Mouse (Mus musculus) myocyte (in vitro differentiated cells): Measurements from ENCODE around the gene Emx2. TPM values are rescaled to one million over a fixed set of nuclear protein-coding genes. Genes with fewer than 3 reads are reported as not detected.

Experiments used
- H3K27me3 ChIP-seq: one replicate; pipeline ENCODE4 v1.6.1; 2011; ENCODE audit not compliant: control insufficient read depth, insufficient read depth, insufficient read length
- H3K36me3 ChIP-seq: one replicate; pipeline ENCODE4 v1.6.1; 2011; ENCODE audit not compliant: control insufficient read depth, insufficient read depth
- H3K4me2 ChIP-seq: one replicate; pipeline ENCODE4 v1.6.1; 2011; ENCODE audit warnings: low read depth, control low read depth
- H3K4me3 ChIP-seq: one replicate; pipeline ENCODE4 v1.5.1; 2011; ENCODE audit warnings: mild to moderate bottlenecking, control low read depth, moderate library complexity
- H3K79me2 ChIP-seq: one replicate; pipeline ENCODE4 v1.6.1; 2011; ENCODE audit not compliant: control insufficient read depth, insufficient read depth
- H3ac ChIP-seq: one replicate; pipeline ENCODE4 v1.6.1; 2011; ENCODE audit not compliant: control insufficient read depth, insufficient read length
- CEBPB ChIP-seq: IDR thresholded peaks from 2 replicates; pipeline ENCODE4 v1.6.1; 2011; ENCODE audit warnings: mild to moderate bottlenecking, moderate library complexity; ENCODE audit not compliant: poor library complexity, insufficient read depth, severe bottlenecking
- E2F4 ChIP-seq: IDR thresholded peaks from one replicate; pipeline ENCODE4 v1.6.1; 2011; ENCODE audit warnings: mild to moderate bottlenecking, control low read depth, moderate library complexity; ENCODE audit not compliant: insufficient read depth
- MAX ChIP-seq: IDR thresholded peaks from one replicate; pipeline ENCODE4 v1.6.1; 2011; ENCODE audit warnings: low read depth, mild to moderate bottlenecking, control low read depth
- MYOD1 ChIP-seq, 3 experiments: IDR thresholded peaks; one replicate each; pipeline ENCODE4 v1.6.1; 2011; ENCODE audit warnings: control low read depth in 2 of 3, low read depth in 2 of 3, mild to moderate bottlenecking in 2 of 3, moderate library complexity in 1 of 3; ENCODE audit not compliant: insufficient read length in 2 of 3, control insufficient read depth in 1 of 3
- MYOG ChIP-seq, 3 experiments: IDR thresholded peaks; one replicate each; pipeline ENCODE4 v1.6.1; 2011; ENCODE audit warnings: control low read depth in 2 of 3, low read depth in 2 of 3, mild to moderate bottlenecking in 2 of 3; ENCODE audit not compliant: insufficient read length in 2 of 3, control insufficient read depth in 1 of 3, insufficient read depth in 1 of 3
- POLR2A ChIP-seq: IDR thresholded peaks from one replicate; pipeline ENCODE4 v1.6.1; 2011; ENCODE audit warnings: low read depth, mild to moderate bottlenecking, control low read depth, moderate library complexity; ENCODE audit not compliant: insufficient read length
- POLR2AphosphoS2 ChIP-seq: IDR thresholded peaks from one replicate; pipeline ENCODE4 v1.6.1; 2011; ENCODE audit warnings: low read depth, control low read depth; ENCODE audit not compliant: insufficient read length
- REST ChIP-seq: IDR thresholded peaks from one replicate; pipeline ENCODE4 v1.6.1; 2011; ENCODE audit warnings: mild to moderate bottlenecking, control low read depth, moderate library complexity; ENCODE audit not compliant: insufficient read depth, insufficient read length
- SRF ChIP-seq: IDR thresholded peaks from one replicate; pipeline ENCODE4 v1.6.1; 2011; ENCODE audit warnings: low read depth; ENCODE audit not compliant: control insufficient read depth, insufficient read length
- TCF12 ChIP-seq: IDR thresholded peaks from one replicate; pipeline ENCODE4 v1.6.1; 2011; ENCODE audit warnings: mild to moderate bottlenecking, control low read depth; ENCODE audit not compliant: poor library complexity, insufficient read depth, severe bottlenecking
- TCF3 ChIP-seq: IDR thresholded peaks from one replicate; pipeline ENCODE4 v1.6.1; 2011; ENCODE audit warnings: low read depth, control low read depth; ENCODE audit not compliant: insufficient read length
- USF1 ChIP-seq: IDR thresholded peaks from one replicate; pipeline ENCODE4 v1.6.1; 2011; ENCODE audit warnings: low read depth, mild to moderate bottlenecking, control low read depth, moderate library complexity
- polyA plus RNA-seq: library from polyadenylated mRNA; unstranded; fragments of >200 nt; fragmentation: generic; extraction: Trizol; gene quantifications from one replicate; pipeline ENCODE4 v1.2.1, GENCODE M21; 2012; ENCODE audit warnings: missing spikeins

Emx2 gene
- polyA plus RNA-seq, 1 experiment: not detected

DNA sequence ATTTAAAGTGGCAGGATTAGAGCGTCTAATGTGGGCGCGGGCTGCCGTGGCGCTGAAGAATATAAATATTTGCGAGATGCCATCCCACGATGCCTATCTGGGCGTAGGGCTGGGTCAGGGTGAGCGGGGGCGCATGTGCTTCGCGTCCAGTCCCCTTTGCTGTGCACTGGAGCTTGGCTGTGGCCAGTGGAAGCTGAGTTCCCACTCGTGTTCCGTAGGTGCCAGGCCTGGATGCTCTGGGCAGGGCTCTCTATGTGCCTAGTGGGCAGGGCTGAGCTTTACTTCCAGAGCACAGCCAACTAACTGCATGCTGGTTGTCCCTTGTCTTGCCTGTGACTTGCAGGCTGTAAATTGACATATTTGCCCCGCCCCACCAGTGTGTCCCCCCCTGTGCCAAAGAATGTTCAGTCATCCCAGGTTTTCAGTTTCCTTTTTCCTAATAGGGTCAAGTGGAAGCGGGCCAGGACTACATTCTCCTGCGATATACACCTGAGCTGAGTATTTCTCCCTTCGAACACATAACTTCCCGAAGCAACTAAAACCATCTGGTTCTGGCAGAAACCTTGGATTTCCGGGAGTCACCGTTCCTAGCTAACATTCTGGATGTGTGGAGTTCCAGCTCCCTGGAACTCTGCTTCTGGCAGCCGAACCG is 9.4 kb downstream of the Emx2 start:
- H3K4me3 ChIP-seq: no peak overlapping the region
- no peaks in the 10 kb centered on the region for H3K27me3 ChIP-seq
- no peak overlapping the region for H3K4me2 ChIP-seq
- TF ChIP-seq MYOD1 (IDR thresholded peaks at IDR 0.05; ENCODE audit: control insufficient read depth in 1 of 3, insufficient read length in 2 of 3, low read depth in 2 of 3) (no peak), CEBPB (no peak), USF1 (no peak), POLR2A (no peak), TCF3 (no peak), MAX (no peak), SRF (no peak), REST (no peak), MYOG (IDR thresholded peaks at IDR 0.05; ENCODE audit: control insufficient read depth in 1 of 3, insufficient read depth in 1 of 3, insufficient read length in 2 of 3, low read depth in 2 of 3) (no peak), E2F4 (no peak), POLR2AphosphoS2 (no peak), TCF12 (no peak)
- H3K79me2 ChIP-seq: no peaks in the 10 kb centered on the region
- no peaks in the 10 kb centered on the region for H3K36me3 ChIP-seq
- H3ac ChIP-seq: no peak overlapping the region

GRCm38 (mm10) chr19:59468065-59468810 is 10.1 kb downstream of the Emx2 start:
- TF ChIP-seq E2F4 (no peak), TCF3 (no peak), MYOG (IDR thresholded peaks at IDR 0.05; ENCODE audit: control insufficient read depth in 1 of 3, insufficient read depth in 1 of 3, insufficient read length in 2 of 3, low read depth in 2 of 3) (no peak), TCF12 (no peak), POLR2AphosphoS2 (no peak), CEBPB (no peak), MYOD1 (IDR thresholded peaks at IDR 0.05; ENCODE audit: control insufficient read depth in 1 of 3, insufficient read length in 2 of 3, low read depth in 2 of 3) (no peak), MAX (no peak), USF1 (no peak)
- Histone ChIP-seq H3K4me2 (no peak overlapping the region), H3K79me2 (no peaks in the 10 kb centered on the region), H3K36me3 (no peaks in the 10 kb centered on the region), H3K4me3 (no peak overlapping the region), H3K27me3 (no peaks in the 10 kb centered on the region), H3ac (no peak overlapping the region)

GRCm38 (mm10) chr19:59469035-59469949 is 11.1 kb downstream of the Emx2 start:
- H3K4me3 ChIP-seq: no peak overlapping the region
- H3ac ChIP-seq: no peak overlapping the region
- H3K4me2 ChIP-seq: no peak overlapping the region
- TF ChIP-seq MYOG (IDR thresholded peaks at IDR 0.05; ENCODE audit: control insufficient read depth in 1 of 3, insufficient read depth in 1 of 3, insufficient read length in 2 of 3, low read depth in 2 of 3): no peak
- TF ChIP-seq POLR2A: no peak
- no peak for TF ChIP-seq CEBPB
- TF ChIP-seq E2F4: no peak
- no peak for TF ChIP-seq MAX
- TF ChIP-seq MYOD1 (IDR thresholded peaks at IDR 0.05; ENCODE audit: control insufficient read depth in 1 of 3, insufficient read length in 2 of 3, low read depth in 2 of 3): no peak
- no peak for TF ChIP-seq REST
- TF ChIP-seq USF1: no peak
- TF ChIP-seq TCF12: no peak
- no peak for TF ChIP-seq SRF
- TF ChIP-seq POLR2AphosphoS2: no peak
- no peak for TF ChIP-seq TCF3
- H3K27me3 ChIP-seq: no peaks in the 10 kb centered on the region
- H3K79me2 ChIP-seq: no peaks in the 10 kb centered on the region
- no peaks in the 10 kb centered on the region for H3K36me3 ChIP-seq

- Histone ChIP-seq H3K36me3 (no peaks in the 10 kb centered on the region), H3K27me3 (no peaks in the 10 kb centered on the region)
Observed at GRCm38 (mm10) chr19:59470074-59470630, 12.0 kb downstream of the Emx2 start.

More at GRCm38 (mm10) chr19:59470074-59470630, 12.0 kb downstream of the Emx2 start:
- no peak for TF ChIP-seq REST
- no peak for TF ChIP-seq CEBPB
- TF ChIP-seq SRF: no peak
- no peak for TF ChIP-seq MYOD1 (IDR thresholded peaks at IDR 0.05; ENCODE audit: control insufficient read depth in 1 of 3, insufficient read length in 2 of 3, low read depth in 2 of 3)
- no peak for TF ChIP-seq POLR2AphosphoS2
- no peak for TF ChIP-seq TCF12
- TF ChIP-seq USF1: no peak
- TF ChIP-seq MYOG (IDR thresholded peaks at IDR 0.05; ENCODE audit: control insufficient read depth in 1 of 3, insufficient read depth in 1 of 3, insufficient read length in 2 of 3, low read depth in 2 of 3): no peak
- Histone ChIP-seq H3K79me2 (no peaks in the 10 kb centered on the region), H3ac (no peak overlapping the region), H3K4me2 (no peak overlapping the region), H3K4me3 (no peak overlapping the region)
